Mouse (Mus musculus): ENCODE measurements at regions not wholly inside any gene's neighbourhood (a gene's known extent, or its start where the extent isn't known, plus 50 kb on each side); places are given as distances from the start of the nearest gene placed in this dataset.
"Not testable (repeated sequence)": the region's sequence is repeated elsewhere in the genome, so short reads cannot be mapped to it uniquely, and the experiment has no call there.

GRCm38 (mm10) chr17:9268776-9269175 lies 153.1 kb upstream of the Gm17728 start:
- no peak for DNase-seq (ENCODE audit: low spot score in 2 of 2)

- DNase-seq (ENCODE audit: low spot score in 2 of 2) = not testable (repeated sequence)
Observed at GRCm38 (mm10) chr17:9278046-9278445, 143.8 kb upstream of the Gm17728 start.

- no peak for DNase-seq (ENCODE audit: low spot score in 2 of 2)
Observed at GRCm38 (mm10) chr17:9279481-9279880, 142.4 kb upstream of the Gm17728 start.

GRCm38 (mm10) chr17:9281891-9282290 lies 140.0 kb upstream of the Gm17728 start:
- DNase-seq (ENCODE audit: low spot score in 2 of 2) = no peak

- no peak for DNase-seq (ENCODE audit: low spot score in 2 of 2)
Observed at GRCm38 (mm10) chr17:9282333-9283176, 139.3 kb upstream of the Gm17728 start.

- DNase-seq (ENCODE audit: low spot score in 2 of 2) = no peak
Observed at GRCm38 (mm10) chr17:9286431-9286830, 135.4 kb upstream of the Gm17728 start.

GRCm38 (mm10) chr17:9286834-9287233 lies 135.0 kb upstream of the Gm17728 start:
- DNase-seq (ENCODE audit: low spot score in 2 of 2) = no peak

- DNase-seq (ENCODE audit: low spot score in 2 of 2) = no peak
Observed at GRCm38 (mm10) chr17:9287682-9288081, 134.2 kb upstream of the Gm17728 start.

GRCm38 (mm10) chr17:9291601-9292000 lies 130.3 kb upstream of the Gm17728 start:
- no peak for DNase-seq (ENCODE audit: low spot score in 2 of 2)

- no peak for DNase-seq (ENCODE audit: low spot score in 2 of 2)
Observed at GRCm38 (mm10) chr17:9292296-9292695, 129.6 kb upstream of the Gm17728 start.

GRCm38 (mm10) chr17:9296371-9296770 lies 125.5 kb upstream of the Gm17728 start:
- DNase-seq (ENCODE audit: low spot score in 2 of 2) = no peak

- no peak for DNase-seq (ENCODE audit: low spot score in 2 of 2)
Observed at GRCm38 (mm10) chr17:9298231-9298630, 123.6 kb upstream of the Gm17728 start.

- DNase-seq (ENCODE audit: low spot score in 2 of 2) = no peak
Observed at GRCm38 (mm10) chr17:9301101-9301501, 120.8 kb upstream of the Gm17728 start.

- DNase-seq (ENCODE audit: low spot score in 2 of 2) = no peak
Observed at GRCm38 (mm10) chr17:9308507-9308906, 113.4 kb upstream of the Gm17728 start.

- DNase-seq (ENCODE audit: low spot score in 2 of 2) = no peak
Observed at GRCm38 (mm10) chr17:9322772-9323171, 99.1 kb upstream of the Gm17728 start.

GRCm38 (mm10) chr17:9328886-9329455 lies 92.9 kb upstream of the Gm17728 start:
- no peak for DNase-seq (ENCODE audit: low spot score in 2 of 2)

GRCm38 (mm10) chr17:9357572-9358159 lies 64.2 kb upstream of the Gm17728 start:
- no peak for DNase-seq (ENCODE audit: low spot score in 2 of 2)
